Mouse (Mus musculus): ENCODE results near the gene Zfhx2. TPM values are rescaled to one million over a fixed set of nuclear protein-coding genes. Genes with fewer than 3 reads are reported as not detected.

Gene Zfhx2
- total and polyA plus RNA-seq, 3 experiments, result 0.07 to 0.59 (median 0.30) TPM

GRCm38 (mm10) chr14:55066042-55066441, 26.1 kb downstream of the Zfhx2 start:
- Histone ChIP-seq H3K79me2 (replicated peaks; ENCODE audit: control insufficient read depth, extremely low read depth, insufficient read depth, poor library complexity, severe bottlenecking) (no peaks in the 10 kb centered on the region), H3K4me2 (ENCODE audit: insufficient read depth, low read depth, poor library complexity, severe bottlenecking) (no peak overlapping the region), H3K36me3 (replicated peaks in 1 of 2; ENCODE audit: control insufficient read depth in 1 of 2, insufficient read depth in 1 of 2, low read length in 1 of 2) (peaks cover 0 to 2% of the 10 kb centered on the region in 2 experiments), H3K4me3 (replicated peaks in 1 of 3; ENCODE audit: low read depth in 2 of 3, low read length in 2 of 3, poor library complexity in 1 of 3) (no peak overlapping the region), H3K27ac (ENCODE audit: insufficient read depth, low read depth) (no peak overlapping the region), H3K9me3 (replicated peaks; ENCODE audit: low read length) (no peaks in the 10 kb centered on the region), H3K27me3 (replicated peaks) (peaks cover 4% of the 10 kb centered on the region), H3K4me1 (ENCODE audit: control insufficient read depth in 1 of 2, insufficient read depth in 2 of 2) (peaks cover 5 to 16% of the 10 kb centered on the region in 2 experiments; a peak in 2 of 4 replicates), H3K9ac (ENCODE audit: insufficient read depth, low read depth) (no peak overlapping the region)
- TF ChIP-seq EP300 (IDR thresholded peaks at IDR 0.05; ENCODE audit: low read length) (no peak), GABPA (IDR thresholded peaks at IDR 0.05; ENCODE audit: insufficient replicate concordance, low read depth, low read length) (no peak), NRF1 (IDR thresholded peaks at IDR 0.05; ENCODE audit: low read depth, low read length) (no peak), SMC3 (IDR thresholded peaks at IDR 0.05; ENCODE audit: low read depth, low read length) (no peak), SIN3A (IDR thresholded peaks at IDR 0.05; ENCODE audit: low read length) (no peak), ZC3H11A (IDR thresholded peaks at IDR 0.05; ENCODE audit: low read depth, low read length) (no peak), NELFE (IDR thresholded peaks at IDR 0.05; ENCODE audit: low read depth, low read length) (no peak), JUND (conservative IDR thresholded peaks at IDR 0.05; ENCODE audit: low read depth, low read length) (no peak), UBTF (IDR thresholded peaks at IDR 0.05; ENCODE audit: low read depth, low read length) (no peak), BHLHE40 (IDR thresholded peaks at IDR 0.05; ENCODE audit: low read depth, low read length) (no peak)
- dilution Hi-C loops (cut with MboI; ENCODE audit: extremely low pct_ligation_motif_present, extremely low pct_unique_long_range_greater_than_20kb, low sequenced_read_pairs), result no loop called here
- DNase-seq (ENCODE audit: extremely low read depth), result no peak
- in situ Hi-C loops (cut with MboI; ENCODE audit: low pct_ligation_motif_present, low pct_unique_long_range_greater_than_20kb, low sequenced_read_pairs), result no loop called here

GRCm38 (mm10) chr14:55065391-55065790, 26.7 kb downstream of the Zfhx2 start:
- Histone ChIP-seq H3K4me1 (ENCODE audit: control insufficient read depth in 1 of 2, insufficient read depth in 2 of 2) (peaks cover 5 to 16% of the 10 kb centered on the region in 2 experiments; a peak in 2 of 4 replicates), H3K4me2 (ENCODE audit: insufficient read depth, low read depth, poor library complexity, severe bottlenecking) (no peak overlapping the region), H3K27me3 (replicated peaks) (peaks cover 4% of the 10 kb centered on the region), H3K36me3 (replicated peaks in 1 of 2; ENCODE audit: control insufficient read depth in 1 of 2, insufficient read depth in 1 of 2, low read length in 1 of 2) (peaks cover 0 to 2% of the 10 kb centered on the region in 2 experiments), H3K79me2 (replicated peaks; ENCODE audit: control insufficient read depth, extremely low read depth, insufficient read depth, poor library complexity, severe bottlenecking) (no peaks in the 10 kb centered on the region), H3K9me3 (replicated peaks; ENCODE audit: low read length) (no peaks in the 10 kb centered on the region), H3K4me3 (replicated peaks in 1 of 3; ENCODE audit: low read depth in 2 of 3, low read length in 2 of 3, poor library complexity in 1 of 3) (no peak overlapping the region), H3K9ac (ENCODE audit: insufficient read depth, low read depth) (no peak overlapping the region), H3K27ac (ENCODE audit: insufficient read depth, low read depth) (no peak overlapping the region)
- in situ Hi-C loops (cut with MboI; ENCODE audit: low pct_ligation_motif_present, low pct_unique_long_range_greater_than_20kb, low sequenced_read_pairs) (no loop called here), dilution Hi-C loops (cut with MboI; ENCODE audit: extremely low pct_ligation_motif_present, extremely low pct_unique_long_range_greater_than_20kb, low sequenced_read_pairs) (no loop called here)
- DNase-seq (ENCODE audit: extremely low read depth), result no peak
- no peak for TF ChIP-seq MAX (IDR thresholded peaks at IDR 0.05; ENCODE audit: low read length)

GRCm38 (mm10) chr14:55064481-55065370, 27.4 kb downstream of the Zfhx2 start:
- in situ Hi-C loops (cut with MboI; ENCODE audit: low pct_ligation_motif_present, low pct_unique_long_range_greater_than_20kb, low sequenced_read_pairs) (no loop called here), dilution Hi-C loops (cut with MboI; ENCODE audit: extremely low pct_ligation_motif_present, extremely low pct_unique_long_range_greater_than_20kb, low sequenced_read_pairs) (no loop called here)
- no peak for TF ChIP-seq MAFK (IDR thresholded peaks at IDR 0.05; ENCODE audit: insufficient replicate concordance, low read length)
- H3K27ac ChIP-seq (ENCODE audit: insufficient read depth, low read depth), result no peak overlapping the region
- no peak overlapping the region for H3K4me3 ChIP-seq (replicated peaks in 1 of 3; ENCODE audit: low read depth in 2 of 3, low read length in 2 of 3, poor library complexity in 1 of 3)
- no peaks in the 10 kb centered on the region for H3K79me2 ChIP-seq (replicated peaks; ENCODE audit: control insufficient read depth, extremely low read depth, insufficient read depth, poor library complexity, severe bottlenecking)
- H3K36me3 ChIP-seq (replicated peaks in 1 of 2; ENCODE audit: control insufficient read depth in 1 of 2, insufficient read depth in 1 of 2, low read length in 1 of 2), result peaks cover 0 to 2% of the 10 kb centered on the region in 2 experiments
- peaks cover 4% of the 10 kb centered on the region for H3K27me3 ChIP-seq (replicated peaks)
- H3K4me1 ChIP-seq (ENCODE audit: control insufficient read depth in 1 of 2, insufficient read depth in 2 of 2), result peaks cover 5 to 16% of the 10 kb centered on the region in 2 experiments; a peak in 2 of 4 replicates
- no peak overlapping the region for H3K9ac ChIP-seq (ENCODE audit: insufficient read depth, low read depth)
- H3K9me3 ChIP-seq (replicated peaks; ENCODE audit: low read length), result no peaks in the 10 kb centered on the region
- DNase-seq (ENCODE audit: extremely low read depth), result no peak
- H3K4me2 ChIP-seq (ENCODE audit: insufficient read depth, low read depth, poor library complexity, severe bottlenecking), result no peak overlapping the region
